Mouse (Mus musculus) embryonic facial prominence, embryonic 10.5 days (tissue): ENCODE measurements around the gene Psmb3. TPM values are rescaled to one million over a fixed set of nuclear protein-coding genes. Genes with fewer than 3 reads are reported as not detected.

Experiments used
- DNase-seq: peaks from one replicate; pipeline ENCODE4 v3.0.0-alpha.2; 2017; ENCODE audit warnings: low spot score
- H3K27ac ChIP-seq: fragments of 300-500 bp; sonication (generic); replicated peaks from 2 replicates; pipeline ENCODE4 v1.5.1; 2016; ENCODE audit warnings: mild to moderate bottlenecking
- H3K27me3 ChIP-seq: fragments of 300-500 bp; sonication (generic); replicated peaks from 2 replicates; pipeline ENCODE4 v1.6.1; 2016; ENCODE audit warnings: low read depth, mild to moderate bottlenecking; ENCODE audit not compliant: poor library complexity, severe bottlenecking
- H3K36me3 ChIP-seq: fragments of 300-500 bp; sonication (generic); replicated peaks from 2 replicates; pipeline ENCODE4 v1.6.1; 2016; ENCODE audit warnings: mild to moderate bottlenecking, moderate library complexity
- H3K4me1 ChIP-seq: fragments of 300-500 bp; sonication (generic); 2 replicates; pipeline ENCODE4 v1.6.1; 2016
- H3K4me3 ChIP-seq: fragments of 300-500 bp; sonication (generic); 2 replicates; pipeline ENCODE4 v1.5.1; 2016; ENCODE audit warnings: mild to moderate bottlenecking, moderate library complexity
- H3K9me3 ChIP-seq: fragments of 300-500 bp; sonication (generic); 2 replicates; pipeline ENCODE4 v1.6.1; 2016; ENCODE audit warnings: mild to moderate bottlenecking
- WGBS: fragments of 180-500 bp; shearing (Covaris S2); methylation state at CpG from one replicate; pipeline ENCODE4 v1.1.7; 2016; 5-methylcytosine and 5-hydroxymethylcytosine counted together
- polyA plus RNA-seq: library from polyadenylated mRNA; unstranded; fragments of >200 nt; fragmentation: Nextera tagmentation; extraction: Ambion mirVana; gene quantifications from 2 replicates; pipeline ENCODE4 v1.2.1, GENCODE M21; 2016

Gene Psmb3
- polyA plus RNA-seq, 1 experiment from 2014 or later = 634 TPM

- DNase-seq = peak; percentile 61
- Histone ChIP-seq H3K9me3 (no peaks in the 10 kb centered on the region), H3K27me3 (peaks cover 34% of the 10 kb centered on the region), H3K27ac (peak overlapping the region; percentile 97), H3K36me3 (peaks cover 24% of the 10 kb centered on the region), H3K4me1 (peaks cover 68% of the 10 kb centered on the region), H3K4me3 (peak overlapping the region; percentile 92)
- WGBS = 1% methylated on average over 21 of the region's 21 CpGs
These were observed 40.8 kb upstream of the Psmb3 start for GRCm38 (mm10) chr11:97662207-97662892.

DNA sequence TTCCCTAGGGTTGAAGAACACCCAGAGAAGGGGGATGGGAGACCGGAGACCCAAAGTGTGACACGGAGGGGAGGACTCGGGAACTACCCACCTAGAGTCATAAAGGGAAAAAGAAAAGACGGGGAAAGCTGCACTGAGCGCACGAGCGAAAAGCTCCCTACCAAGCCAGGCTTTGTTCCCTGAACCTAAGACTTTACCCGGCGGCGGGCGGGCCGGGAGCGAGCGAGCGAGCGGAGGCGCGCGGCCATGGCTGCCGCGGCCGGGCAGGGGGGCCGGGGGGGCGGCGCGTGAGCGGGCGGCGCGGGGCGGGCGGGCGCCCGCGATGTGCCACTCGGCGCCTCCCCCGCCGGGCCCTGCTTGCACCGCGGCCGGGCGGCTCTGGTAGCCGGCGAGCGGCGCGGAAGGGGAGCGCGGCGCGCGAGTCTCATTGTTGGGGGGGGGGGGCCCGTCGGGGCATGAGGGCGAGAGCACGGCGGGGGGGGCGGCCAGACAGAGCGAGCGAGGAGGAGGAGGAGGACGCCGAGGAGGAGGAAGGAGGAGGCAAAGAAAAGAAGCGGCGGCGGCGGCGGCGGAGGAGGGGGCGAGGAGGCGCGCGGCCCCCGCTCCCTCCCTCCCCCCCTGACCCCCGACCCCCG lies 40.2 kb upstream of the Psmb3 start, which contains the start of gene Mllt6:
Gene Mllt6 (plus strand): TSS at position 522 of the 635 bp plus-strand sequence.
- Histone ChIP-seq H3K4me1 (peaks cover 66% of the 10 kb centered on the region), H3K36me3 (peaks cover 31% of the 10 kb centered on the region), H3K9me3 (no peaks in the 10 kb centered on the region), H3K27me3 (peaks cover 34% of the 10 kb centered on the region), H3K4me3 (peak within 1 kb of the TSS; percentile 92), H3K27ac (peak within 1 kb of the TSS; percentile 97)
- WGBS = 2% methylated on average over 58 of the region's 76 CpGs
- DNase-seq = peak; percentile 88

DNA sequence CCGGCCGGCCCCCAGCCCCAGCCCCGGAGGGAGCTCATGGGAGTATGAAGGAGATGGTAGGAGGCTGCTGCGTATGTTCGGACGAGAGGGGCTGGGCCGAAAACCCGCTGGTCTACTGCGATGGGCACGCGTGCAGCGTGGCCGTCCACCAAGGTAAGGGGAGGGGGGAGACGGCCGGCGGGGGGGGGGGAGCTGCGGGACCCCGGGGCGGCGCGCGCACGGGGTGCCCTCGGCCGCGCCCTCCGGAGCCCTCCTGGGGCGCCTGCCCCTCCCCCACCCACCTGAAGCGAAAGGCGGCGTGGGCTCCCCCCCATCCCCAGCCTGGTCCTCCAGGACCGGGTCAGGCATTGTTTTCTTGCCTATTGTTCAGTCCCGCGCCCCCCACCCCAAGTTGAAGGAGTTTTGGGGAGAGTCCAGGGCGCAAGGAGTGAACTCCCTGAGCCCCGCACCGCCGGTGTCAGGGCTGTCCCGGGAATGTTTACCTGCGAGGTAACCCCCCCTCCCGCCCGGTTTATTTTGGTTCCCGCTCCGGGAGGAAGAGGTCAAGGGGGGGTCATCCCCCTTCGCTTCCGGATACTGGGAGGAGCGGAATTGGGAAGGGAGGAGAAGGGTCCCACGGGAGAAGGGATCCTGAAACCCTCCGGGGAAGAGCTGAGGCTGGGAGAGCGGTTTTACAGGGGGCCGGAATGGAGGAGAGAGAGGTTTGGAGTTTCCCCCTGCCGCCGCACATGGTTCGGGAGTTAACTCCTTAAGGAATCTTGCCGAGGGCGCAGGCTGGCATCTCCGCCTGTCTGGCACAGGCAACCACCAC lies 39.5 kb upstream of the Psmb3 start:
- 1% methylated on average over 51 of the region's 57 CpGs for WGBS
- Histone ChIP-seq H3K27ac (peak overlapping the region; percentile 97), H3K9me3 (no peaks in the 10 kb centered on the region), H3K4me3 (peak overlapping the region; percentile 92), H3K36me3 (peaks cover 38% of the 10 kb centered on the region), H3K27me3 (peaks cover 31% of the 10 kb centered on the region), H3K4me1 (peaks cover 71% of the 10 kb centered on the region)
- peak; percentile 74 for DNase-seq

GRCm38 (mm10) chr11:97664339-97664665 lies 38.9 kb upstream of the Psmb3 start:
- H3K9me3 ChIP-seq = no peaks in the 10 kb centered on the region
- DNase-seq = no peak

DNA sequence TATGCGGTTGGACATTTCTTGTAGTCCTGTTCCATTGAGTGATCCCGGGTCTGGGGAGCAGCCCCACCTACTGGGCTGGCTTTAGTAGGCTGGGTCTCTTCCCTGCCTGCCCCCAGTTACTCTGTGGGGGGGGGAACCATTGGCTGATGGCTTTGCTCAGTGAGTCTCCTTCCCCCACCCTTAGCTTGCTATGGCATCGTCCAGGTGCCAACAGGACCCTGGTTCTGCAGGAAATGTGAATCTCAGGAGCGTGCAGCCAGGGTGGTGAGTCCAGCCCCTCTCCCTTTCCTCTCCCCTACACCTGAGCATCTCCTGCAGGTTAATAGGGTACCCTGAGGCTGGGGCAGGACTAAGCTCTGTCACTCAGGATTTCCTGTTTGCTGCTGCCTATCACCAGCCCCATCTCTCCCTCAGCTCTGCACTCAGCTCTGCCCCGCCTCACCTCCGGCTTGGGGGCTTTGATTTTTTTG lies 38.4 kb upstream of the Psmb3 start:
- peak; percentile 44 for DNase-seq
- Histone ChIP-seq H3K9me3 (no peaks in the 10 kb centered on the region), H3K4me1 (peaks cover 71% of the 10 kb centered on the region), H3K27me3 (peaks cover 23% of the 10 kb centered on the region), H3K36me3 (peaks cover 49% of the 10 kb centered on the region), H3K27ac (peak overlapping the region; percentile 97), H3K4me3 (peak overlapping the region; percentile 92)
- WGBS = 20% methylated on average over 6 of the region's 6 CpGs

More at GRCm38 (mm10) chr11:97664339-97664665, 38.9 kb upstream of the Psmb3 start:
- peaks cover 71% of the 10 kb centered on the region for H3K4me1 ChIP-seq
- WGBS = under 1% methylated on average over 6 of the region's 8 CpGs
- peaks cover 26% of the 10 kb centered on the region for H3K27me3 ChIP-seq
- peak overlapping the region; percentile 92 for H3K4me3 ChIP-seq
- H3K27ac ChIP-seq = peak overlapping the region; percentile 97
- peaks cover 44% of the 10 kb centered on the region for H3K36me3 ChIP-seq

DNA sequence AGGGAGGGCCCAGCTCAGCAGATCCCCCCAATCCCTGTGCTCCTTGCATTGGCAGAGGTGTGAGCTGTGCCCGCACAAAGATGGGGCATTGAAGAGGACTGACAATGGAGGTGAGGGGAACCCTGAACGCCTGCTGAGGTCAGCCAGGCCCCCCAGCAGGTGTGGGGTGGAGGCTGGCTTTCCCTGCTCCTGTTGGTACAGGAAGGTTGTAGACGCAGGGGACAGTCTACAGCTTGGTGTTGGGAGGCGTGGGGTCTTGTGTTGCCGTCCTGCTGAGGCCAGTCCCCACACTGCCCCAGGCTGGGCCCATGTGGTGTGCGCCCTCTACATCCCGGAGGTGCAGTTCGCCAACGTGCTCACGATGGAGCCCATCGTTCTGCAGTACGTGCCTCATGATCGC lies 37.8 kb upstream of the Psmb3 start:
- DNase-seq = no peak
- Histone ChIP-seq H3K4me3 (peak overlapping the region; percentile 92), H3K27ac (no peak overlapping the region), H3K36me3 (peaks cover 55% of the 10 kb centered on the region), H3K9me3 (no peaks in the 10 kb centered on the region), H3K4me1 (peaks cover 74% of the 10 kb centered on the region), H3K27me3 (peaks cover 22% of the 10 kb centered on the region)
- WGBS = 88% methylated on average over 13 of the region's 13 CpGs

- Histone ChIP-seq H3K27ac (no peak overlapping the region), H3K9me3 (no peaks in the 10 kb centered on the region), H3K27me3 (peaks cover 14% of the 10 kb centered on the region), H3K4me1 (peaks cover 74% of the 10 kb centered on the region), H3K4me3 (no peak overlapping the region), H3K36me3 (peaks cover 63% of the 10 kb centered on the region)
- WGBS = 95% methylated on average over 7 of the region's 7 CpGs
- DNase-seq = no peak
These were observed 37.0 kb upstream of the Psmb3 start for GRCm38 (mm10) chr11:97666221-97666620.

GRCm38 (mm10) chr11:97666794-97667193 lies 36.4 kb upstream of the Psmb3 start:
- H3K36me3 ChIP-seq = peaks cover 68% of the 10 kb centered on the region
- peaks cover 68% of the 10 kb centered on the region for H3K4me1 ChIP-seq
- WGBS = 91% methylated on average over 15 of the region's 15 CpGs
- H3K27ac ChIP-seq = 0 out of 2 replicates have a peak overlapping the region, but pooled peaks have one; percentile 2
- H3K4me3 ChIP-seq = no peak overlapping the region
- no peak for DNase-seq
- peaks cover 8% of the 10 kb centered on the region for H3K27me3 ChIP-seq
- H3K9me3 ChIP-seq = no peaks in the 10 kb centered on the region

GRCm38 (mm10) chr11:97668160-97668559 lies 35.0 kb upstream of the Psmb3 start:
- no peaks in the 10 kb centered on the region for H3K9me3 ChIP-seq
- H3K27me3 ChIP-seq = no peaks in the 10 kb centered on the region
- peak overlapping the region; percentile 13; the same call in 1 of the 2 replicates for H3K4me3 ChIP-seq
- H3K4me1 ChIP-seq = peaks cover 58% of the 10 kb centered on the region
- WGBS = 88% methylated on average over 7 of the region's 7 CpGs
- no peak for DNase-seq
- H3K36me3 ChIP-seq = peaks cover 82% of the 10 kb centered on the region
- no peak overlapping the region for H3K27ac ChIP-seq

GRCm38 (mm10) chr11:97669268-97669667 lies 33.9 kb upstream of the Psmb3 start:
- Histone ChIP-seq H3K9me3 (no peaks in the 10 kb centered on the region), H3K27me3 (no peaks in the 10 kb centered on the region), H3K27ac (peak overlapping the region; percentile 52), H3K4me3 (peak overlapping the region; percentile 11; the same call in 1 of the 2 replicates), H3K4me1 (peaks cover 54% of the 10 kb centered on the region), H3K36me3 (peaks cover 93% of the 10 kb centered on the region)
- no peak for DNase-seq
- 53% methylated on average over 15 of the region's 15 CpGs for WGBS

- DNase-seq = no peak
- peak overlapping the region; percentile 66; the same call in 1 of the 2 replicates for H3K27ac ChIP-seq
- peak overlapping the region; percentile 11; the same call in 1 of the 2 replicates for H3K4me3 ChIP-seq
- H3K36me3 ChIP-seq = peaks cover 99% of the 10 kb centered on the region
- H3K4me1 ChIP-seq = peaks cover 48% of the 10 kb centered on the region
- no peaks in the 10 kb centered on the region for H3K9me3 ChIP-seq
- WGBS = 28% methylated on average over 6 of the region's 6 CpGs
- no peaks in the 10 kb centered on the region for H3K27me3 ChIP-seq
These were observed 33.4 kb upstream of the Psmb3 start for GRCm38 (mm10) chr11:97669829-97670228.
